Mouse (Mus musculus) liver, embryonic 15.5 days (tissue): ENCODE measurements around the gene Clcn6. TPM values are rescaled to one million over a fixed set of nuclear protein-coding genes. Genes with fewer than 3 reads are reported as not detected.

ENCODE experiments used
- ATAC-seq: fragments of 200-750 bp; cut with Nextera tagmentation; 2 replicates; pipeline ENCODE4 v1.8.0; 2017; ENCODE audit warnings: moderate number of reproducible peaks, mild to moderate bottlenecking, moderate library complexity; ENCODE audit not compliant: insufficient read depth
- H3K27ac ChIP-seq: fragments of 300-500 bp; sonication (generic); replicated peaks from 2 replicates; pipeline ENCODE4 v1.5.1; 2015; ENCODE audit warnings: mild to moderate bottlenecking, inconsistent platforms
- H3K27me3 ChIP-seq: fragments of 300-500 bp; sonication (generic); 2 replicates; pipeline ENCODE4 v1.6.1; 2015; ENCODE audit warnings: mild to moderate bottlenecking, inconsistent platforms
- H3K36me3 ChIP-seq: fragments of 300-500 bp; sonication (generic); replicated peaks from 2 replicates; pipeline ENCODE4 v1.6.1; 2015; ENCODE audit warnings: moderate library complexity, mild to moderate bottlenecking, inconsistent platforms
- H3K4me1 ChIP-seq: fragments of 300-500 bp; sonication (generic); replicated peaks from 2 replicates; pipeline ENCODE4 v1.6.1; 2015; ENCODE audit warnings: inconsistent platforms
- H3K4me2 ChIP-seq: fragments of 300-500 bp; sonication (generic); 2 replicates; pipeline ENCODE4 v1.6.1; 2015; ENCODE audit warnings: moderate library complexity, mild to moderate bottlenecking, inconsistent platforms
- H3K4me3 ChIP-seq: fragments of 300-500 bp; sonication (generic); replicated peaks from 2 replicates; pipeline ENCODE4 v1.5.1; 2015; ENCODE audit warnings: mild to moderate bottlenecking, inconsistent platforms
- H3K9ac ChIP-seq: fragments of 300-500 bp; sonication (generic); 2 replicates; pipeline ENCODE4 v1.6.1; 2015; ENCODE audit warnings: moderate library complexity, mild to moderate bottlenecking, inconsistent platforms
- H3K9me3 ChIP-seq: fragments of 300-500 bp; sonication (generic); replicated peaks from 2 replicates; pipeline ENCODE4 v1.6.1; 2016; ENCODE audit warnings: inconsistent platforms
- WGBS: fragments of 180-500 bp; shearing (Covaris S2); methylation state at CpG from one replicate; pipeline ENCODE4 v1.1.7; 2015; ENCODE audit warnings: mixed read lengths; ENCODE audit not compliant: insufficient replicate concordance; 5-methylcytosine and 5-hydroxymethylcytosine counted together
- polyA plus RNA-seq: library from polyadenylated mRNA; unstranded; fragments of >200 nt; fragmentation: Nextera tagmentation; extraction: Ambion mirVana; gene quantifications from 2 replicates; pipeline ENCODE4 v1.2.1, GENCODE M21; 2015

Gene Clcn6
- polyA plus RNA-seq, 1 experiment from 2014 or later: 1.6 TPM

GRCm38 (mm10) chr4:148065702-148066400 is 27.2 kb upstream of the Clcn6 start:
- Histone ChIP-seq H3K4me1 (peaks cover 8% of the 10 kb centered on the region; the same call in 1 of the 2 replicates), H3K27ac (no peak overlapping the region), H3K27me3 (no peaks in the 10 kb centered on the region), H3K4me2 (no peak overlapping the region), H3K9me3 (no peaks in the 10 kb centered on the region), H3K36me3 (no peaks in the 10 kb centered on the region), H3K4me3 (no peak overlapping the region), H3K9ac (no peak overlapping the region)
- ATAC-seq: no peak
- 42% methylated on average over 6 of the region's 6 CpGs for WGBS

- Histone ChIP-seq H3K4me2 (no peak overlapping the region), H3K9ac (no peak overlapping the region), H3K9me3 (no peaks in the 10 kb centered on the region), H3K4me1 (peaks cover 21% of the 10 kb centered on the region), H3K27me3 (no peaks in the 10 kb centered on the region), H3K36me3 (peaks cover 29% of the 10 kb centered on the region), H3K27ac (no peak overlapping the region), H3K4me3 (no peak overlapping the region)
- ATAC-seq: no peak
- WGBS: 83% methylated on average over 9 of the region's 9 CpGs
These were observed 22.5 kb upstream of the Clcn6 start for GRCm38 (mm10) chr4:148061086-148061480.

GRCm38 (mm10) chr4:148060120-148061085 is 21.8 kb upstream of the Clcn6 start:
- peaks cover 19% of the 10 kb centered on the region for H3K4me1 ChIP-seq
- no peaks in the 10 kb centered on the region for H3K27me3 ChIP-seq
- H3K4me2 ChIP-seq: no peak overlapping the region
- H3K9me3 ChIP-seq: no peaks in the 10 kb centered on the region
- ATAC-seq: no peak
- H3K9ac ChIP-seq: no peak overlapping the region
- peaks cover 36% of the 10 kb centered on the region for H3K36me3 ChIP-seq
- 41% methylated on average over 13 of the region's 13 CpGs for WGBS
- no peak overlapping the region for H3K27ac ChIP-seq
- H3K4me3 ChIP-seq: no peak overlapping the region

DNA sequence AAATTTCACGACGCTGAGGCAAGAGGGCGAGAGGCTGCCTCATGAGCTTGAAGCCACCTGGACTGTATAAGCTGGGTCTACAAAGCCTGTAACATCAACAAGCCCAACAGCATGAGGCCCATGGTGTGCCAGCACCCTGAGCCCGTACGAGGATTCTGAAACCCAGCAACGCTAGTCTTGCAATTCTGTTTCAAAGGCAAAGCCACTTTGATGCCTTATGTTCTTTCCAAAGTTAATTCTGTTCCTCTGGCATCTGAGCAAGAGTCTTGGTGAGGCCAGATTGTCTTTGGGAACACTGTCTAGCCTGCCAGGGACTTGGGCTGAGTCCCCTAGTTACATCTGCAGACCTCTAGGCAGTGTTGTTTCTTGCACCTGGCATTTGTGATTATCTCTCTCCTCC is 20.4 kb upstream of the Clcn6 start:
- H3K27me3 ChIP-seq: no peaks in the 10 kb centered on the region
- ATAC-seq: no peak
- 80% methylated on average over 6 of the region's 6 CpGs for WGBS
- H3K9ac ChIP-seq: no peak overlapping the region
- H3K36me3 ChIP-seq: peaks cover 50% of the 10 kb centered on the region
- no peaks in the 10 kb centered on the region for H3K9me3 ChIP-seq
- no peak overlapping the region for H3K4me3 ChIP-seq
- H3K4me2 ChIP-seq: no peak overlapping the region
- peaks cover 19% of the 10 kb centered on the region for H3K4me1 ChIP-seq
- H3K27ac ChIP-seq: no peak overlapping the region

DNA sequence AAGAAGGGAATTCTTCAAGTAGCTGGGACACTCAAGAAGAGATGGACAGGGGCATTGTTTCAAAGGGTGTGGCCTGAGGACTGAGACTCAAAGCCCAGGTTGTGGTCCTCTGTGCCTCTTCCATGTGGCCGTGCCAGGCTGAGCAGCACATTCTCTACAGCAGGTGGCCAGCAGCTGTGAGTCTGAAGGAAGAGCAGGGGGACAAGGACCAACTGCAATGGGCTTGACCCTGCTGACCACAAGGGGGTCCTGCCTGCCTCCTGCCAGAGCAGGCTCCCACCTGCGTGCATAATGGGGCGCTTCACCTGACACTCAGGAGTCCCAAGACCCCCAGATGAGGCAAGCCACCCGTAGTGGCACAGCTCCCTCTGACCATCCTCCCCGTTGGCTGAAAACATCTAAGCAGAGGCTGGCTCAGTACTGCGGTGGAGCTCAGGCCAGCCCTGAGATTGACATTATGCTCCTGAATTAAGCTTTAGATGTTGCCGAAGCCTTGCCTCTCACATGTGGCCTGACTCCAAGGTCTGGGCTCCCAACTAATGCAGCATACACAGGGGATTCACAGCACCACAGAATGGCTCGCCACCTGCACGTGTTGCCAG is 19.7 kb upstream of the Clcn6 start:
- Histone ChIP-seq H3K36me3 (peaks cover 56% of the 10 kb centered on the region), H3K4me2 (no peak overlapping the region), H3K4me1 (peaks cover 19% of the 10 kb centered on the region), H3K9ac (no peak overlapping the region), H3K27me3 (no peaks in the 10 kb centered on the region), H3K4me3 (no peak overlapping the region), H3K27ac (no peak overlapping the region), H3K9me3 (no peaks in the 10 kb centered on the region)
- no peak for ATAC-seq
- WGBS: 83% methylated on average over 9 of the region's 9 CpGs

- 60% methylated on average over 5 of the region's 5 CpGs for WGBS
- ATAC-seq: no peak
- no peaks in the 10 kb centered on the region for H3K9me3 ChIP-seq
- no peak overlapping the region for H3K4me2 ChIP-seq
- H3K27me3 ChIP-seq: no peaks in the 10 kb centered on the region
- no peak overlapping the region for H3K27ac ChIP-seq
- no peak overlapping the region for H3K9ac ChIP-seq
- peaks cover 19% of the 10 kb centered on the region for H3K4me1 ChIP-seq
- peaks cover 62% of the 10 kb centered on the region for H3K36me3 ChIP-seq
- H3K4me3 ChIP-seq: no peak overlapping the region
These were observed 19.1 kb upstream of the Clcn6 start for GRCm38 (mm10) chr4:148057661-148058209.

DNA sequence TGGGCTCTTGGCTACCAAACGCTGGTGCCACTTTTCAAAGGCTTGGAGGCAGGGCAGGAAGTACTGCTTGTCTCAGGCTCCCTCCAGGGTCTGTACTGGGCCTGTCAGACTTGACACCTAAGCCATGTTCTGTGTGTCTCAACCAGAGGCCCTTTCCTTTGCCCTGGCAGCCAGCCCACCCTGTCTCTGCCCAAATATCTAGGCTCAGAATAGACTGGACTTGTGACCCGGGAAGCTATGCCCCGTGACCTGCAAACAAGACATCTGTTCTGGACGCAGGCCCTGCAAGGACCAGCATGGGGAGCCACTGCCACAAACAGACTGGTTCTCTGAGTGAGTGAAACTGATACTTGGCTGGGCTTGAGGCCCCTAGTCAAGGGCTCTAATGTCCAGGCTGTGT is 18.2 kb upstream of the Clcn6 start:
- Histone ChIP-seq H3K36me3 (peaks cover 72% of the 10 kb centered on the region), H3K27ac (peak overlapping the region; percentile 51)
- ATAC-seq: peak; percentile 45

GRCm38 (mm10) chr4:148056246-148056645 is 17.6 kb upstream of the Clcn6 start:
- Histone ChIP-seq H3K27ac (peak overlapping the region; percentile 51; the same call in 1 of the 2 replicates), H3K4me3 (no peak overlapping the region), H3K9ac (no peak overlapping the region), H3K36me3 (peaks cover 77% of the 10 kb centered on the region), H3K27me3 (no peaks in the 10 kb centered on the region), H3K4me1 (peaks cover 19% of the 10 kb centered on the region), H3K4me2 (no peak overlapping the region), H3K9me3 (no peaks in the 10 kb centered on the region)
- no peak for ATAC-seq
- whole genome bisulfite sequencing: 74% methylated on average over 7 of the region's 7 CpGs

More for the DNA sequence above, 18.2 kb upstream of the Clcn6 start:
- H3K4me3 ChIP-seq: no peak overlapping the region
- H3K4me1 ChIP-seq: peaks cover 19% of the 10 kb centered on the region
- no peak overlapping the region for H3K4me2 ChIP-seq
- 83% methylated on average over 4 of the region's 4 CpGs for WGBS
- no peak overlapping the region for H3K9ac ChIP-seq
- H3K9me3 ChIP-seq: no peaks in the 10 kb centered on the region
- H3K27me3 ChIP-seq: no peaks in the 10 kb centered on the region

- Histone ChIP-seq H3K4me3 (no peak overlapping the region), H3K27me3 (no peaks in the 10 kb centered on the region), H3K4me2 (no peak overlapping the region), H3K27ac (no peak overlapping the region), H3K9ac (no peak overlapping the region), H3K9me3 (no peaks in the 10 kb centered on the region), H3K36me3 (peaks cover 88% of the 10 kb centered on the region), H3K4me1 (peaks cover 16% of the 10 kb centered on the region)
- no peak for ATAC-seq
- 87% methylated on average over 21 of the region's 21 CpGs for WGBS
These were observed 16.5 kb upstream of the Clcn6 start for GRCm38 (mm10) chr4:148054961-148055695.

- H3K4me1 ChIP-seq: peaks cover 15% of the 10 kb centered on the region
- H3K36me3 ChIP-seq: peaks cover 99% of the 10 kb centered on the region
- H3K9me3 ChIP-seq: no peaks in the 10 kb centered on the region
- no peak overlapping the region for H3K4me3 ChIP-seq
- ATAC-seq: no peak
- WGBS: 85% methylated on average over 12 of the region's 12 CpGs
- no peaks in the 10 kb centered on the region for H3K27me3 ChIP-seq
- no peak overlapping the region for H3K9ac ChIP-seq
- H3K27ac ChIP-seq: no peak overlapping the region
- no peak overlapping the region for H3K4me2 ChIP-seq
These were observed 14.8 kb upstream of the Clcn6 start for GRCm38 (mm10) chr4:148053417-148053920.
